Mouse (Mus musculus) liver, embryonic 14.5 days (tissue): Measurements from ENCODE around the gene Cfl1.

ENCODE experiments used
- CTCF ChIP-seq: IDR thresholded peaks from 2 replicates; pipeline ENCODE4 v1.5.1; 2016; ENCODE audit warnings: antibody characterized with exemption, low read depth, control low read depth
- EP300 ChIP-seq: IDR thresholded peaks from 2 replicates; pipeline ENCODE4 v1.6.1; 2016; ENCODE audit warnings: antibody characterized with exemption, low read depth

- TF ChIP-seq EP300 (no peak), CTCF (no peak)
These were observed 4.4 kb upstream of the Cfl1 start for GRCm38 (mm10) chr19:5485821-5486220.
